Mouse (Mus musculus): ENCODE data around the gene Ppp1r36.
A peak's percentile ranks its signal among the peaks of the same experiment; 100 is the strongest.

Gene Ppp1r36

DNA sequence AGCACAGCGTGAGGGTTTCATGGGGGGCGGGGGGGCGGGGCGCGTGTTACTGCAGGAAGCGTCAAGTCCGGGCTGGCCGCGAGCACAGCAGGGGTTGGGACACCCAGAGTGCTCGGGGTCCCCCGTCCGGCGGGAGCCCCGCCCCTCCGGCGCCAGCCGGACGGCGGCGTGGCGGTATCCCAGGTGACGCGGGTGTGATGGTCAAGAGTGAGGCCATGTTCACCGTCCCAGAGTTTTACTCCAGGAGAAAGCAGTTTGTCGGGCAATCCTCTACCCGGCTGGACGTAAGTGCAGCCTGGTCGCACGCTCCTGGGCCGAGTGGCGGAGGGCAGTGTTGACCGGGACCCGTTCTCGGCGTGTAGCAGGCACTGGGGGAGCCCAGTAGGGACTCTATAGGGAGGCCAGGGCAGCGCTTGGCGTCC, at the start of gene Ppp1r36:
Gene Ppp1r36 (plus strand): TSS at position 106 of the 422 bp plus-strand sequence.
- peak; percentile 32 to 66 for DNase-seq

DNA sequence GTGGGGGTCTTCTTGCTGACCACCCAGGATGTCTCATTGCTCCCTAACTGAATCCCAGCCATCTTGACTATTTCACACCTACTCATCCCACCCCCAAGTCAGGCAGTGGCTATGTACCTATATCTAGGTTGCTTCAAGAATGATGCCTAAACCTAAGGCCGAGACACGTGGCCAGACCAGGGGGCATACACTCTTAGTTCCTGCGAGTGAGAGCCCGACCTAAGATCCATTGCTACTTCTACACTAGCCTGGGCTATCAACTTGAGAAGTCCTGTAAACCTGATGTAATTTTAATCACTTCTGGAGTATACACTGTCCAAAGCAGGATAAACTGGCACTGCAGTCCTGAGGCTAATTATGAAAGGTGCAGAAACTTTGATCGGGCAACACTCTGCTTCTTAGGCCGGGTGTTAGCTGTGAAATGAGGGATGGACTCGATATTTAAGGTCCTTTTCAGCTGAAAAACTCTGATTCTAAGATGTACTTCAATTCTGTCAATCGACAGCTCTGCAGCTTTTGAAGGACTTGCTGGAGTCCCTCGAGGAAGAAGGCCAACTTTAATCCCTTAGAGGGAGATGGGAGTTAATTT, 49.0 kb upstream of the Ppp1r36 start:
- DNase-seq, result no peak

- DNase-seq, result no peak
These were observed 48.5 kb upstream of the Ppp1r36 start for GRCm38 (mm10) chr12:76368790-76369205.

DNA sequence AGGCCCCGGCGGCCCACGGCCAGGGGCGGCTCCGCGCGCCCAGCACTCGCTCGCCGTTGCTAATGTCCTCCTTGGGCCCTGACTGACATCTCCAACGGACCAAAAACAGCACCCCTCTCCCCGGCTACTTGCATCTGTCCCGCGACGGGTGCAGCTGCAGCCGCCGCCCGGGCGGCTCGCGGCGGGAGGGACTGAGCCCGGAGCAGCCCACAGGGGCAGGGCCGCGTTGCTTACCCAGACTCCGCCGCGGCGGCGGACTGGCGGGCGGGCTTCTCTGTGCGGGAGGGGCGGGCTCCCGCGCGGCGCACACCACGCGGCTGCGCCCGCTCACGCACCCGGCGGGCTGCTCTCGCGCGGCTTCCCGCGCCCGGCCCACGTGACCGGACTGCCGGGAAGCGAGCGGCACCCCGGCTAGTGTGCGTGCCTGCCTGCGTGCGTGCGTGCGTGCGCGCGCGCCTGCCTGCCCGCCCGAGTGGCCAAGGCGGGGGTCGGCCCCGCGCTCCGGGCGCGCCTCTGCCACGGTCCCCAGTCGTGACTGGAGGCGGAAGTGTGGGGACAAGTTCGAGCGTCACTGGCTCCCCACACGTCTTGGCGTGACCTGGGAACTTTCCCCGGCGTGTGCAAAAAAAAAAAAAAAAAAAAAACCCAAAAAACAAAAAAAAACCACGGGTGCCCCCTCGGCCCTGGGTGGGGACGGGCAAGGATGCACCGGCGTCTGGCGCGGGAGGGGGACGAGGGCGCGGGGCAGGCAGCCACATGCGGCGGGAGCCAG, 47.9 kb upstream of the Ppp1r36 start, which contains the start of gene Zbtb25:
Gene Zbtb25 (minus strand): TSS at position 397 of the 772 bp plus-strand sequence.
- DNase-seq, result peak; percentile 88 to 94

- DNase-seq, result peak; percentile 90 to 93
These were observed 47.1 kb upstream of the Ppp1r36 start, which contains the start of gene Zbtb1 for GRCm38 (mm10) chr12:76369978-76370830. Gene Zbtb1, plus strand, starts transcription at chr12:76370266.

- peak; percentile 85 to 90 for DNase-seq
These were observed 46.3 kb upstream of the Ppp1r36 start for GRCm38 (mm10) chr12:76370831-76371571.

DNA sequence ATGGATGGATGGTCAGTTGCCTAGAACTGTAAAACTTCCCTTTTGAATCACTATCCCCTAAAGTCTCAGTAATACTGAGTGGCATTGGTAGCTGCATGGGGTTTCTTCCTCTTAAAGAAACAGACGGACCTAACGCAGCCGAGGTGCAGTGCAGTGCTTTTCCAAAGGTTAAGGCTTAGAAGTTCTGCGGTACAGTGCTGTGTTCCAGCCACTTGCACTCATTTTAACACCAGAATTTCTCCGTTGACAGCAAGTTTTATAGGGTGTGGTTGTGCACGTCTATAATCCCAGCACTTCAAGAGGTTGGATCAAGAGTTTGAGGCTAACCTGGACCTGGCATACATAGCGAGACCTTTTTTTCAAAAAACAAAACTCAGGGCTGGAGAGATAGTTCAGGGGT, 45.3 kb upstream of the Ppp1r36 start:
- no peak for DNase-seq

GRCm38 (mm10) chr12:76372881-76373818, 44.2 kb upstream of the Ppp1r36 start:
- no peak for DNase-seq

DNA sequence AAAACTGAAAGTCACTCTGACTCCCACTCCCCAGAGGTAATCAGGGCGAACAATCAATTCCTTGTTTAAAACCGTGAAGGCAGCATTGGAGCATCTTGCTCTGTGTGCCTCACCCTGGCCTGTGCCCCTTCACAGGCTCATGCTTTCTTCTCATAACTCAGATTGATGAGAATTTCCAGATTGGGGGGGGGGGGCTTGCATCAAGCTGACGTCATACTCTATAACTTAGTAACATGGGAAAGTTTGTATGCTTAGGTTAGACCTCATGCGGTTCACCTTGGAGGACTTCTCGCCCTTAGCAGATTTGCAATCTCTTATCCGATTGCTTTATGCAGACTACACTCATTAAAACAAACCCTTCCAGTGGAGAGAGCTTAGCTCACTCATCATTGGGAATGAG, 43.3 kb upstream of the Ppp1r36 start:
- no peak for DNase-seq

- DNase-seq, result no peak
These were observed 42.4 kb upstream of the Ppp1r36 start for GRCm38 (mm10) chr12:76374911-76375310.

DNA sequence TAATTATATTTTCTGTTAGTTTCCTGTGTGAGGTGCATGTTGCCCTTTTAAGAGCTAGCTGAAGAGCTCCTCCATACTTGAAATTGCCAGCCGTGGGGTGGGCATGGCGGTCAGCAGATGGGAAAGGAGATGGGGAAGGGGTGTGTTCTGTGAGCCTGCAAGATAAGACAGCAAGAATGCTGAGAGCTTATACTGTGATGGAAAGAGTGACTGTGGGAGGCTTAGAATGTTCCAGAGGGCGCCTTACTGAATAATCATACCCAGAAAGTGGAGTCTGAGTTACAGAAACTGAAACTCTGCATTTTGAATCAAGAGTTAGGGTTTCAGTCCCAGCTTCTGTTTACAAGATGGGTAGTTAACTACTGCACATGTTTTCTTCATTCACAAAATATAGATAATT, 41.8 kb upstream of the Ppp1r36 start:
- DNase-seq, result no peak

DNA sequence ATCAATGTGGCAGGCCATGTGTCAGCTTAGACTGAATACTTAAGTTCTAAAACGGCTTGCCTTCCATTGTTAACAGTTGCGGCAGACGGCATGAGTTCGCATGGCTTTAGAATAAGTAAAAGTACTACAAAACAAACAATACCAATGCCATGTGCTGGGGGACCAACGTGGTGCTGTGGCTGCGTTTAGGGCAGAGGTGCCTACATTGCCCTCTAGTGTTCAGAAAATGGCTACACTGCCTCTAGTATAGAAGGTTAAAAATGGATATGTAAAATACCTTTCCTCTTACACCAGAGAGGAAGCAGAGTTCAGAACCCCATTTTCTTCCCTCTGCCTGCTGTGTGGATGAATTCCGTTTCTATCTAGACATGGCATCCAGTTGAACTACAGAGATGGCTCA, 40.7 kb upstream of the Ppp1r36 start:
- DNase-seq, result peak in 1 of 2 experiments; percentile 51

DNA sequence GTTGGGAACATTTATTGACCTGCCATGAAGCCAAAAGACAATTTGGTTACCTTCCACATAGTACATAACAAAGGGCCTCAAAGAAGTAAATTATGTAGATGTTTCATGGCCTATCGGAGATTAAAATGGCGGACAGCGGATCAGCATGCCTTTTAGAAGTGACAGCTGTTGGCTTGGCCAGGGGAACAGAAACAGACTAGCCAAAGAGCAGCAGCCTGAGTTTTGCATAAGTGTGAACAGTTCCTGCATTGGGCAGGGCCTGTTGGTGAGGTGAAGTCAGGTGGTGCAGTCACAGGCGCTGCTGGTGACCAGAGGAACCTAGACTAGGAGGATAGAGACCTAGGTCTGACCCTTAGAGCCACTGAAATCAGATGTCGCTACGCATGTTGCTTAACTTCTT, 40.3 kb upstream of the Ppp1r36 start:
- no peak for DNase-seq

DNA sequence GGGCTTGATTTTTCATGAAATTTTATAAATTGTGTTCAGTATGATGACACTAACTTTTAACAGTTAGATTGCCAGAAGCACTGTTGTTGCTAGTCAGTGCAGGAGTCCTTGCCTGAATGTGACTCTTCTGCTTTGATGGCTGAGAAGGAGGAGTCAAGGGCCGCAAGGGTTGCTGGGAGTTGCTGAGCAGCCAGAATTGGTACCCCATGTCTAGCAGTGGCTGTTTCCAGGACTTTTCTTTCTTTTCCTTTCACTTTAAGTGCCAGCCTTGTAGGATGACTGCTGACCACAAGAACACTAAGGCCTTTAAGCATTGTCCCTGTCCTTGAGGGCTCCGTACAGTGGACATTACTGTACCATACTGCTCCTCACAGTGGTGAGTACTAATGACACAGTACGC, 39.6 kb upstream of the Ppp1r36 start:
- no peak for DNase-seq

GRCm38 (mm10) chr12:76378556-76378955, 38.8 kb upstream of the Ppp1r36 start:
- DNase-seq, result no peak

DNA sequence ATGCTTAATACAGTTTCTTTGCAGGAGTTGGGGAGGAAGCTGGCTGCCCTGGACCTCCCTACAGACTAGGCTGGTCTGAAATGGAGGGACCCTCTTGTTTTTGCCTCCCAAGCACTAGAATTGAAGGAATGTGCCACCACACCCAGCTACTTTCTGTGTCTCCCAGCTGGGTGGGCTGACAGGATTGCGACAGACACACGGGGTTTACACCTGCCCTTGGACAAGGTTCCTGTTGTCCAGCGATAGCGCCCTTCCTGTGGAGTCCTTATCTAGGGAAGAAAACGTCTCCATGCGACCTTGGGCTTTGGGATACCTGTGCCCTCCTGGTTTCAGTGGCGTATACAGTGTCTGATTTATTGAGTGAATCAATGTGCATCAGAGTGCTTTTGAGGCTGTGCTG, 37.2 kb upstream of the Ppp1r36 start:
- no peak for DNase-seq

DNA sequence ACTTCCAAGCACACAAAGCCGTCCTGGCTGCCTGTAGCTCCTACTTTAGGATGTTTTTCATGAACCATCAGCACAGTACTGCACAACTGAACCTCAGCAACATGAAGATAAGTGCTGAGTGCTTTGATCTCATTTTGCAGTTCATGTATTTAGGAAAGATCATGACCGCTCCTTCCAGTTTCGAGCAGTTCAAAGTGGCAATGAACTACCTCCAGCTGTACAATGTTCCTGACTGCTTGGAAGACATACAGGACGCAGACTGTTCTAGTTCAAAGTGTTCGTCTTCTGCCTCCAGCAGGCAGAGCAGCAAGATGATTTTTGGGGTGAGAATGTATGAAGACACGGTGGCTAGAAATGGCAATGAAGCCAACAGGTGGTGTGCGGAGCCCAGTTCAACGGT, 32.0 kb upstream of the Ppp1r36 start:
- DNase-seq, result no peak

DNA sequence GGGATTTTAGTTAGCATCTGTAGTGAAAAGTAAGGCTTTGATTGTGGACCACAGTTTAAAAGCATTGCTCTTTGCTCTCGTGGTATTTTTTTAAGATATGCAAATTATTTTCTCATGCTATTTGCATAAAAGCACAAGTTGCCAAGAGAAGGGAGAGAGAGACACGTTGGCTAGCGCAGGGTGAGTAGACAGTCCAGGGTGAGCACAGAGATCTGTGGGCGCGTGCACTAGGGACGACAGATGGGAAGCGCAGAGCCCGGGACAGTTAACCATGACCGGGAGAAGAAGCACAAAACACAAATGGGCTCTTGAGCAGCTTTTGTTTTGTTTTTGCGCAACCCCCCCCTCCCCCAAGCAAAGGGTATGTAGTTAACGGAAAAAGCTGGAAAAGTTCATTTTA, 28.5 kb upstream of the Ppp1r36 start:
- DNase-seq, result no peak

- no peak for DNase-seq
These were observed 25.6 kb upstream of the Ppp1r36 start for GRCm38 (mm10) chr12:76391595-76392271.

DNA sequence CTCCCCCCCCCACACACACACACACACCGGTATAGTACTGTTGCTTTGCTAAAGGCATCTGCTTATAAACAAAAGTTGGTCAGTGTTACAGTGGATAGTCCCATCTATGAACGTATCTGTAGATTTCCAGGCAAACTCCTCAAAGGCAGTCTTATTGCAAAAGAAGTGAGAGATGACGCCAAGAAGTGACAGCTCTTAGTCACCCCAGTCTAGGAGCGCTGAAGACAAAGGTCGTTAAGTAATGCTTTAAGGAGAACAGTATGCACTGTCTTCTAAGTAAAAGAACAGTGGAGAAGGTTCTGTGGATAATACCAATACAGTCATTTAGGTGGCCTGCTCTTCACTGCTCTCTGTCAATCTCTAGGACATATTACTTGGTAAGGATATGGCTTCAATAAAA, 24.4 kb upstream of the Ppp1r36 start:
- no peak for DNase-seq

DNA sequence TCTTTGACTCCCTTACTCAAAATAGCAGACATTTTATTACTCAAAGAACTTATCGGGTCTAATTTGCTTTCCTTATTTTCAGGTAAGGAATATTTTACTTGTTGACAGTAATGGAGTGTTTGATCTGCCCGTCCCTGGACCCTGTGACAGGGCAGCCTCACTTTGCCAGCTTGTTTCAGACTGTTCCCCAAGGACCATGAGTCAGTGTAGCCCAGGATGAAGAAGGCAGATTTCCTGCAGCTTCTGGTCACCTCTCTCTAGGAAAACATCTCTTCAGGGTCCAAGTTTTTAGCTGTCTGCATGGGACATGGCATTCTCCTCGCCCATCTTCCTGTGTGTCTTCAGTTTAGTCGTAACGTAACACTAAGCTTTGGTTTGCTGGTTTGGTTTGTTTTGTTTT, 20.1 kb upstream of the Ppp1r36 start:
- DNase-seq, result no peak

All from lung, postnatal 4 days (tissue).